Comparison of ENCODE assay signal across 12 mouse cellular contexts in the genomic region with DNA sequence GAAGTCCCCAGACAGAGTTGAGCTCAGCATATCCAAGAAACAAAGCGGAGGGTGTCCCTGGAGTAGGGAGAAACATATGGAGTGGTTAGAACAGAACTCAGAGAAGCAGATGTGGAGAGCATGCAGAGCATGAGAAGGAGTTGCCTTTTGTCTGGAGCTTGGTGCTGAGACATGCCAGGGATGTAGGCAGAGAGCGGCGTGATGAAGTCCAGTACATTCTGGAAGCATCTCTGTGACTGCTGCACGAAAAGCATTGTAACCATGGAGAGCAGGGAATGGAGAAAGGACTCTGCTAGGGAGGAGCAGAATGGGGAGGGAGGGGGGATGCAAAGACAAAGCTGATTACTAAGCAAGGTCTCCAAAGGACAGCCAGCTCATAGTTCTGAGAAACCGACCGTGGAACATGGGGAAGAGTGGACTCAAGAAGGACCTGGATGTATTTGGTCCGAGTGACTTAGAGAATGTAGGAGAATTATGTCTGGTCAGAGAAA.
A peak's percentile ranks its signal among the peaks of the same experiment; 100 is the strongest.
DNase-seq lines count a peak whose midpoint lies in the region; ATAC-seq and TF ChIP-seq lines count a peak whose summit lies in the region.
"Had no signal": no experiment of that assay in that cellular context is flagged by ENCODE, and none has a peak within 500 bp of the region (broad histone marks: within the 10 kb centered on the region; RNA-seq: fewer than 3 reads in every experiment).

No protein-coding gene starts in this region.

- no peak for TF ChIP-seq CTCF in midbrain, postnatal 0 days (IDR thresholded peaks at IDR 0.05)

- H3K4me1 ChIP-seq in forebrain, embryonic 15.5 days, result peaks cover 6% of the 10 kb centered on the region; the same call in 1 of the 2 replicates
- no peaks in the 10 kb centered on the region for H3K4me1 ChIP-seq in forebrain, embryonic 13.5 days
- peaks cover 22% of the 10 kb centered on the region for H3K4me1 ChIP-seq in embryonic facial prominence, embryonic 15.5 days
- H3K4me1 ChIP-seq in midbrain, postnatal 0 days (ENCODE audit: insufficient read depth, low read length), result no peaks in the 10 kb centered on the region

- 0 out of 2 replicates have a peak, but pooled peaks have one; percentile 29 for ATAC-seq in forebrain, embryonic 15.5 days (replicated peaks)
- ATAC-seq in forebrain, embryonic 13.5 days, result no peak
- ATAC-seq in embryonic facial prominence, embryonic 15.5 days (ENCODE audit: insufficient number of reproducible peaks, low FRiP score, low TSS enrichment, low read depth), result peak; percentile 35; the same call in 1 of the 2 replicates
- peak; percentile 55; the same call in 1 of the 2 replicates for ATAC-seq in midbrain, postnatal 0 days (ENCODE audit: low FRiP score)

- no peak overlapping the region for H3K9ac ChIP-seq in forebrain, embryonic 15.5 days (replicated peaks)
- no peak overlapping the region for H3K9ac ChIP-seq in forebrain, embryonic 13.5 days
- no peak overlapping the region for H3K9ac ChIP-seq in embryonic facial prominence, embryonic 15.5 days
- H3K9ac ChIP-seq in midbrain, postnatal 0 days (replicated peaks; ENCODE audit: low read length, poor library complexity, severe bottlenecking), result no peak overlapping the region

- no peak overlapping the region for H3K4me3 ChIP-seq in forebrain, embryonic 15.5 days
- H3K4me3 ChIP-seq in forebrain, embryonic 13.5 days, result no peak overlapping the region
- no peak overlapping the region for H3K4me3 ChIP-seq in embryonic facial prominence, embryonic 15.5 days (replicated peaks)
- no peak overlapping the region for H3K4me3 ChIP-seq in midbrain, postnatal 0 days (ENCODE audit: low read depth, low read length)

- 51% methylated on average over 7 of the region's 7 CpGs for WGBS in forebrain, embryonic 15.5 days
- WGBS in forebrain, embryonic 13.5 days, result 53% methylated on average over 7 of the region's 7 CpGs
- WGBS in embryonic facial prominence, embryonic 15.5 days, result 55% methylated on average over 7 of the region's 7 CpGs
- WGBS in midbrain, postnatal 0 days, result 18% methylated on average over 7 of the region's 7 CpGs

- no peaks in the 10 kb centered on the region for H3K9me3 ChIP-seq in forebrain, embryonic 15.5 days
- H3K9me3 ChIP-seq in forebrain, embryonic 13.5 days (replicated peaks), result no peaks in the 10 kb centered on the region
- no peaks in the 10 kb centered on the region for H3K9me3 ChIP-seq in embryonic facial prominence, embryonic 15.5 days (replicated peaks)
- no peaks in the 10 kb centered on the region for H3K9me3 ChIP-seq in midbrain, postnatal 0 days (ENCODE audit: low read length)

- DNase-seq in layer of hippocampus, postnatal 36 days, result peak; percentile 24 to 28
- peak; percentile 53 for DNase-seq in midbrain, postnatal 0 days (ENCODE audit: low spot score)
- no peak for DNase-seq in thymus, postnatal 36 days
- DNase-seq in urinary bladder, postnatal 25 days (ENCODE audit: low spot score), result no peak
- DNase-seq in embryo, embryonic 10.5 days (ENCODE audit: low spot score), result no peak
- DNase-seq: cerebellum, adult 8-10 months; gastrocnemius, postnatal 14 days; kidney, adult 18-20 months; lung, adult 2 months had no signal

- no peak overlapping the region for H3K4me2 ChIP-seq in forebrain, embryonic 15.5 days (replicated peaks)
- H3K4me2 ChIP-seq in forebrain, embryonic 13.5 days, result no peak overlapping the region
- no peak overlapping the region for H3K4me2 ChIP-seq in embryonic facial prominence, embryonic 15.5 days (replicated peaks)
- H3K4me2 ChIP-seq in midbrain, postnatal 0 days (ENCODE audit: low read depth, low read length, poor library complexity, severe bottlenecking), result no peak overlapping the region

- H3K27me3 ChIP-seq in forebrain, embryonic 15.5 days, result no peaks in the 10 kb centered on the region
- no peaks in the 10 kb centered on the region for H3K27me3 ChIP-seq in forebrain, embryonic 13.5 days
- H3K27me3 ChIP-seq in embryonic facial prominence, embryonic 15.5 days, result no peaks in the 10 kb centered on the region
- H3K27me3 ChIP-seq in midbrain, postnatal 0 days (ENCODE audit: insufficient read depth, low read length), result no peaks in the 10 kb centered on the region

- no peak overlapping the region for H3K27ac ChIP-seq in forebrain, embryonic 15.5 days (replicated peaks)
- no peak overlapping the region for H3K27ac ChIP-seq in forebrain, embryonic 13.5 days
- peak overlapping the region; percentile 87 for H3K27ac ChIP-seq in embryonic facial prominence, embryonic 15.5 days (replicated peaks)
- H3K27ac ChIP-seq in midbrain, postnatal 0 days (ENCODE audit: low read depth, low read length), result 0 out of 2 replicates have a peak overlapping the region, but pooled peaks have one; percentile 12

- no peaks in the 10 kb centered on the region for H3K36me3 ChIP-seq in forebrain, embryonic 15.5 days
- H3K36me3 ChIP-seq in forebrain, embryonic 13.5 days (ENCODE audit: poor library complexity, severe bottlenecking), result no peaks in the 10 kb centered on the region
- H3K36me3 ChIP-seq in embryonic facial prominence, embryonic 15.5 days, result no peaks in the 10 kb centered on the region
- H3K36me3 ChIP-seq in midbrain, postnatal 0 days (ENCODE audit: insufficient read depth, low read length), result no peaks in the 10 kb centered on the region

Comparison
In these comparisons a context has a peak if more than half of its experiments do, and no peak if none do; other contexts are left out.
1. H3K27ac ChIP-seq: peak in embryonic facial prominence, embryonic 15.5 days (single experiment) and midbrain, postnatal 0 days (single experiment); none in forebrain, embryonic 15.5 days (single experiment) and forebrain, embryonic 13.5 days (single experiment).
2. DNase-seq: peak in layer of hippocampus, postnatal 36 days (2 of 2) and midbrain, postnatal 0 days (single experiment); none in thymus, postnatal 36 days (0 of 2), urinary bladder, postnatal 25 days (single experiment) and embryo, embryonic 10.5 days (single experiment).